Mouse (Mus musculus) heart, adult 18-20 months (tissue): Measurements from ENCODE around the gene Gadd45a. TPM values are rescaled to one million over a fixed set of nuclear protein-coding genes. Genes with fewer than 3 reads are reported as not detected.
"Not testable (repeated sequence)": the region's sequence is repeated elsewhere in the genome, so short reads cannot be mapped to it uniquely, and the experiment has no call there.

ENCODE experiments used
- DNase-seq, 2 experiments: peaks; one replicate each; pipeline ENCODE4 v3.0.0; 2021 to 2022; ENCODE audit warnings: mixed read lengths in 1 of 2
- total RNA-seq, 2 experiments: library from RNA; stranded (reverse); gene quantifications; 2 replicates each; pipeline ENCODE4 v1.2.3; 2021

The Gadd45a gene
- total RNA-seq, 2 experiments from 2014 or later: 22.9 to 24.8 TPM

DNA sequence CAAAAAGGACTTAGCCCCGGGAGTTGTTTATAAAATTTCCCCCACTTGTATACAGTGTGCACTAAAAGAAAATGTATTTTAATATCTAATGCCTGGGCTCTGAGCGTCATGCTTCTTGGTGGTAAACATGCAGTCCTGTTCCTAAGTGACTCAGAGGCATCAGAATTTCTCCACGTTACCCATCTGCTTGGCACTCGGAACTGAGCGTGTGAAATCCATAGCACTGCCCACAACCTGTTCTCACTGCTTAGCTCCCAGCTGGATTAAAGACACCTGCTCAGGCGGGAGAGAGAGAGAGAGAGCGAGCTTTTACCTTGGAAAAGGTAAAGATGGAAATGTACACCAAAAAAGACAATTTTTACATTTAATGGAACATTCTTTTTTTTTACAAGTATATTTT, 18.3 kb downstream of the Gadd45a start:
- DNase-seq: not testable (repeated sequence)

DNA sequence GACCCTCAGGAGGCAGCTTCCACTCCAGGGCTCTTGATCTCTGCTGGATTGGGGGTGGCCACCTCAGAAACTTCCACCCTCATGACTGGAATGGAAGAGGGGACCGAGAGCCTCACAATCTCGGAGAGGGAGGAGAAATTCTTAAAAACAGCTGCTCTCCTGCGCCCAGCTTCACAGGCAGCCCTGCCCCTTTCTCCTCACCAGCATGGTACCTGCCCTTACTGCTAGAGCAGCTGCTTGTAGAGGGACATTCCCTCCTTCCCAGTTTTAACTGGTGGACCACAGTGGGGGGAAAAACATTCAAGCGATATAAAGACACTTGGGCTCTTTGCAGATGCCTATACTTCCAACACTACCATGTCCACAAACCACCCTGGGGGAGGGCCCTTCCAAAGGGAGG, 18.9 kb downstream of the Gadd45a start:
- no peak for DNase-seq

DNA sequence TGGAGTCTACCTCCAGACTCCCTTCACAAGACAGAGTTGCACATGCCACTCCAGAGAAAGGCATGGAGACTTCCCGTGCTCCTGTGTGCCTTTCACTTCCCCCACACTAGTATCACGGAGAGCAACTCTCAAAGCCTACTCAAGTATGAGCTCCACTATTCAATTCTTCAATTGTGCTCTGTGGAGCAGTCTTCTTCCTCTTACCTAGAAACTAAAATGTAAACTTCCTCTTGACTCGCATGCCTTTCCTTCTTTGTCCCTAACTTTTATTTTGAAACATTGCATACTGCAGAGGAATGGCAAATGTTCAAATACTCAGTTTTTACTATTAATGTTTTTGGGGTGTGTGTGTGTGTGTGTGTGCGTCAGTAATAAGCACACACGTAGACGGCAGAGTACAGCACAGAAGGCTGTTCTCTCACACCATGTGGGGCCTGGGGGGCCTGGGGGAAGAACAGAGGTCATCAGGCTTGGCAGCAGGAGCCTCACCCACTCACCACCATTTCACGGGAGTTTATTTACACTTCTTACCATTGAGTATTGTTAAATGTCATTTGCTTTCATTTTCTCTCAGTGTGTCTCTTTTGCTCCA, 20.6 kb downstream of the Gadd45a start:
- no peak for DNase-seq

DNA sequence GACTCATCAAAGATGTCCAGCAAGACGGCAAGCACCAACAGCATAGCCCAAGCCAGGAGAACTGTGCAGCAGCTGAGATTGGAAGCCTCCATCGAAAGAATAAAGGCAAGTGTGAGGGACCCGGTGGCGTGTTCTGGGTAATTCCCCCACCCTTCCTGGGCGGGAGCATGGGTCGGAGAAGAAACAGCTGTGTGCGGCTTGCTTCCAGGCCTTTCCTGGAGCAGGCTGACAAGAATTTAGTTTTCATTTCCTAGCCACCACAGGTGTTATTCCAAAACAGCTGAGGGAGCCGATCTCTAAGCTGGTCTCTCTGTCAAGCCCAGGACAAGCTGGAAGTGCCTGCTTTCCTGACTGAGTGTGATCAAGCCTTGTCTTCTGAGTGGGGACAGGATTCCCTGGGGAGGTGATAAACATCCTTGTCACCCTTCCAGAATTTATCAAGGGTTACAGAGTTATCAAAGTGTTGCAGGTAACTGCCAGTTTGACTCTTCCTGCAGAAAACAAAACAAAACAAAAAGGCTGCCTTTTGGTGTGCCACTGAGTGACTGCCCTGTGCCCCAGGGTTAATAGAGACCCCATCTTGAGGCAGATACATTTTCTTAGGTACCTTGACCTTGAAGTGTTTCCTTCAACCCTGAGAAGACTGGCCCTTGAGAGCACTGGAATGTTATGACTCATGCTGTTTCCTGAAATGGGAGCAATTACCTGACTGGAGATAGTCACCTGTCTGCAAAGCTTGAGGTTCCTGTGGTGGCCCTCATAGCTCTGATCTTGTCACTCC, 21.3 kb downstream of the Gadd45a start:
- peak; percentile 62 to 68 for DNase-seq

DNA sequence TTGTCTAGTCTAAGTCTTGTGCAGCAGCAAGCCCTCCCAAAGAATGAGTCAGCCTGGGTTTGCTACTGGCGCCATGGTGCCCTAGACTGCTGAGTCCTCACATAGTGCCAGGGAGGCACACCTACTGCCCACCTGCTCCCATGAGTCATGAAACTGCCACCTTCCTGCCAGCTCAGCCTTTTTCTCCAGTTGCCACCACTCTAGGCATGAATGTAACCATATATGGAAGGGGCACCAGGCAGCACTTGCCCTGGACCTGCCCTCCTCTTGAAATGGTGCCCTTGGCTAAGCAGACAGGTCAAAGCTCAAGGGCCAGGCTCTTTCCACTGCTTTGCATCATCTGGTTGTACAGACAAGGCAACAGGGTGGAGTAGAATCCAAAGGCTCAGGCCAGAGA, 22.6 kb downstream of the Gadd45a start:
- no peak for DNase-seq

DNA sequence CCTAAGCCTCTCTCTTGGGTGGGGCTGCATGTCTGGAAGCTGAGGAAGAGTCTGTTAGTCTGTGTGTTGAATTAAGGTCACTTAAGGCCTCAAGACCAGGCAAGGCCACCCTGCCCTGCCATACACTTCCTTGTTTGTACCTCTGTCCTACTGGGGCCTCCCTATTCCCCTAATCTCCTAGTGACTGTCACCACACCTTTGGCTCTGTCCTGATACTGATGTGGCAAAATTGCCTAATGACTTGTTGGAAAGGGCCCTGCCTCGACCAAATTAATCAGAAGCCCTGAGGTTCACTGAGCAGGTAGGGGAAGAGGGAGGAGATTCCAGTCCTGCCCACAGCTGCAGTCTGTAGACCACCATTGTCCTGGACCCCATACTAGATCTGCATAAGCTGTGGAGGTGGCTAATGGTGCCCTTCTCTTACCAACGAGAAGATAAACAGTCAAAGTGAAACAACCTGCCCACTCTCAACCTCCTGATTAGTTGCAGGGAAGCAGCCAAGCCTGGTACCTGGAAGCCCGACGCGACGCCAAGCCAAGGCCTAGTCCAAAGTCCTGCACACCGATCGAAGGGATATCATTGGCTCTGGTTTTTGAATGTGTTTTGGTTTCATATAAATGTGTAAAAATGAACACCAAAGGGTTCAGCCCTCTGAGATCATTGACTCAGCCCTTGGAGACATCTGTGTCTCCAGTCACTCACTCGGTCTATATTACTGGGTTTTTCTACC, 23.1 kb downstream of the Gadd45a start:
- DNase-seq: no peak

DNA sequence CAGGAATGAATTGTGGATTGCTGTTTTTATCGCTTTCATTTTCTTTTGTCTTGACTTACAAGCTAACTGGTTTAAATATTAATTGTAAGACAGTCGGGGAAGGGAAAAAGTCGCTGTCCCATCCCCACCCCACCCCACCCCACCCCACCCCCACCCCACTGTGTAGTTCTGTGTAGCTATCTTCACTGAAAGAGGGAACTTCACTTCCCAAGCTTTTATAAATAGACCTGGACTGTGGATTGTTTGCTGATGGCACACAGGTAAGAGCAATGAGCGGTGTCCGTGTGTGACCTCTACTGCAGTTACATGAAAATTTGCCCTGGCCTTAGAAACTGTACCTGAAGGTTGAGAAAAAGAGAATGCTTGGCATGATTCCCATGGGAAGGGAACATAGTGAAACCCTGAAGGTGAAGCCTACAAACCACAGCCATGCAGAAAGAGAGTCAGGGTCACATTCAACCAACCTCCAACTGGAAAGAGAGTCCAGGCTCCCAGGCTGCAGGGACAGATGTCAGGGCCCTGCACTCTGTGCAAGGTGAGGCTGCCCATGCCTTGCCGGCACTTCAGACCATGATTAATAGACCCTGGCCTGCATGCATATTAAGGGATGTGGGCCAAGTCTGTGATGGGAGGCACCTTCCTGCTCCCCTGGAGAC, 23.8 kb downstream of the Gadd45a start:
- DNase-seq: no peak

DNA sequence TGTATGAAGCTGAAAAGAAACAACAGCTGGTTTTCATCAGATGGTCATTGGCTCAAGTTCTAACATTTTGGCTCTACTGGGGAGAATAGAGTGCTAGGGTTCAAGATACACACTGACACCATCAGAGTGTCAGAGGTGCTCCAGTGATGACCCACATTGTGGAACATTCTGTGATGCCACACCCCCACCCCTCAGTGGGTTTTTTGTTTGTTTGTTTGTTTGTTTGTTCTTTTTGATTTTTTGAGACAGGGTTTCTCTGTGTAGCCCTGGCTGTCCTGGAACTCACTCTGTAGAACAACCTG, 26.1 kb downstream of the Gadd45a start:
- DNase-seq: no peak

DNA sequence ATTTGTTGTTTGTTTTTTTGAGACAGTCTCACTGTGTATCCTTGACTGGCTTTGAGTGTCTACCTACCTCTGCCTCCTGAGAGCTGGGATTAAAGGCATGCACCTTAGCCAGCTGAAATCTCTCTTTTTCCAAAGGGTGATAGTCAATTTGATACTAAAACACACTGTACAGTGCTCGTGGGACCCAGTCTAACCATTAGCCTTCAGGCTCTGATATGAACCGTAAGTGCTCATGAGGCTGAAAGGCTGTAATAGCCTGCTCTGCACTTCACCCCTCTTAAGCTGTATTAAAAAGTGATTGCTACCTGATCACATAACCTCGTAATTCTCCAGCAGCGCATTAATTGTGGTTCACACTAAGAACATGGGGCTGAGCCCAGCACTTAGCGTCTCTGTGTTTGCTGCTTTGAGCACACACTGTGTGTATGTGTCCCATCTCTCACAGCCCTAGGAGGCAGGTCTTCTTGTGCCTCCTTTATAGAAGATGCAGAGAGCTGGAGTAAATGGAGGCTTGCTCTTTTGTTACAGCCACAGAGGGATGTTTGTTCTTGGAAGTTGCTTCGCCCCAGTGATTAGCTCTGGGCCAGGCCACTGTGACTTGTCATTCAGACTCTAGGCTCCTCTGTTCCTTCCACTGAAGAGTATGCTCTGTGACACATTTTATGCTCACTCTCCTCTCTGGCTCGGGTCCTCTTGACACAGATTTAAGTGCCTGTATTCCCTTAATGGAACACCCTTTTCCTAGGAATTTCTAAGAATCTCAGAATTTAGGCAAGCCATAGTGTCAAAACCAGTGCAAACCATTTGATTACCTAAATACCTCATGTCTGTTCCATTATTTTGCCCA, 26.7 kb downstream of the Gadd45a start:
- no peak for DNase-seq

DNA sequence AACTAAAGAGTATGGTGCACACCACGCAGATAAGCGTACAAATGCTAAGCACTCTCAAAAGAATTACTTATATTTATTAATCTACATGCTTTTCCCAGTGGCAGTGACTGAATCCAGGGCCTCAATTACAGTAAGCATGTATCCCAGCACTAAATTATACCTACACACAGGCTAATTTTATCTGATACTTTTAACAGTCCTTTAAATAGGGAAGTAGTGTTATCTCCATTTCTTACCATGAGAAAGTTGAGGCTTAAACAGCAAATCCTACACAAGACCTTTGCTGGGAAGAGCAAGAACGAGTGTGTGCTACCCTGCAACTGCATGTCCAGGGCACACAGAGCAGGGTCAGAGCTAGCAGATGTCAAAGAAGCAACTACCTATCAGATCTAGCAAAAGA, 27.4 kb downstream of the Gadd45a start:
- no peak for DNase-seq

DNA sequence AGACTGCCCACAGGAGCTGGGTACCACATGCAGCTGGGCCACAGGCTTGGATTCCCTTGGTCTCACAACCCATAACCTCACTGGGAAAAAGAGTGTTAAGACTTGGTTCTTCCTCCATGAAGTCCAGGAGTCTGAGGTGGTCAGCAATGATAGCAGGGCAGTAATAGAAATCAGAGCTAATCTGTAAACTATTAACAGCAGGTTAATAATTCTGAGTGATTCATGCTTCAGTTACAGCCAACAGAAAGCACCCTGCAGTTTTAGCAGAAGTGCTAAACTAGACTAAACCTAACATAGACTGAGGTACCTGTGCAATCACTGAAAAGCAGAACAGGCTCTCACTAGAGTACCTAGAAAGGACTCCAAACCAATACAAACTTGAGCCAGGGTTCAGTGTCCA, 37.5 kb downstream of the Gadd45a start:
- no peak for DNase-seq

DNA sequence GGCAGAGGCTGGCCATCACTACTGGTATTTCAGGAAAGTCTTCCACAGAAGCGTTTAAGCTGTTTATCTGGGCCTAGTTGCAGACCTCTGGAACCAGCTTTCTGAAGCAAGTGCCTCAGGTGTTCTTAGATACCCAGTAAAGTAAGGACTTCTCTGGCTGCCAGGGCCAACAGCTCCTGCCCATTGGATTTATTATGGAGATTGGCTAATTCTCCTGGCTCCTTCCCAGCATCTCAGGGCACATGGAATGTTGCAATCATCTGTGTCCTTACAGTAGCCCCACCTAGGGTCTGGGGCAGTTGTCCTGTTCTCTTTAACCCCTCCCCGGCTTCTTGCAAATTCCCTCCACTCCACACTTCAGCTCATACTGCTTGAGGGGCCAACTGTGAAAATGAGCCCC, 38.6 kb downstream of the Gadd45a start:
- peak; percentile 15 to 28 for DNase-seq

DNA sequence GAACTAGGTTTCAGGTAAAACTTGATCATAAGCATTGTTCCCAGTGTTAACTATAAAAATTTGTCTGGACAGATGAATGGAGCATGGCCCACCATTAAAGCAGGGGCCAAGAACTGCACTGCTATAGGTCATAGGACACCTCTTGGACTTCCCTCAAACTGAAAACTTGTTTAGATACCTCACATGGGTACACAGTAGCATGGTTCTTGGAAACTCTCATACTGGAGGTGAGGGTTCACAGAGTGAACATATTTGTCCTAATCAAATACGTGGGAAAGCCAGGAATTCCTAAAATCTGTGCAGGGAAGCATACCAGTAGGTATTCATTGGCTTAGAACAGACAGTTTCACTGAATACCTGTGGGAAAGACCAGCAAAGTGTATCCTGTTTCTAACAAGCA, 41.0 kb downstream of the Gadd45a start:
- DNase-seq: no peak

DNA sequence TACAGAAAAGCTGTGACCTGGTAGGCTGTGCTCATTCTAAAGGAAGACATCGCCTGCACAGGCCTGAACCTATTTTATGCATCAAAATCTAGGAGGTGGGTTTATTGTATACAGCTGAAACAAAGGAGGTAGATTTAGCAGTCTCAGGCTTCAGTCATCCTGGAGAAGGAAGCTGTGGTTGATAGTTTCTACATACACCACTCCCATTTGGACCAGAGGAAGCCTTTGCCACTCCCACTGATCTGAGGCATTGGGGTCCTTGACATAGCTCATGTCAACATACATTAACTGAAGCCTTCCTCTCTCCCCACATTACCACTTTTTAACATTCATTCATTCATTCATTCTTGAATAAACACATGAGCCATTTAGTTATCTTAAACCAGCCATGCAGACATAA, 41.4 kb downstream of the Gadd45a start:
- no peak for DNase-seq

DNA sequence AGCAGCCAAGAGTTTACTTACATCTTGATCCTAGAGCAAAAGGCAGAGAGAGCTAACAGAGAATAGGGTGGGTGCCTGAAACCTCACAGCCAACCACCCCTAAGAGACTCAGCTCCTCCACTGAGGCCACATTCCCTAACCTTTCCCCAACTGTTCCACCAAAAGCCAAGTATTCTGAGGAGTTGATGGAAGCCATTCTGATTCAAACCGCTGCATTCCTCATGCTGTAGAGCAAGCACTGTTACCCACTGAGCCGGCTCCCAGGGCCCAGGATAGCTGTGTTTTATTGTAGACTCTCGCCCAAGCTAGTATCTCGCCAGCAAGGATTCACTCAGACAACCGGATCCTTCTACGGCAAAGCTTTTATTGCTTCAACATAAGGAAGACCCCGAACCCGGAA, 42.3 kb downstream of the Gadd45a start:
- no peak for DNase-seq

DNA sequence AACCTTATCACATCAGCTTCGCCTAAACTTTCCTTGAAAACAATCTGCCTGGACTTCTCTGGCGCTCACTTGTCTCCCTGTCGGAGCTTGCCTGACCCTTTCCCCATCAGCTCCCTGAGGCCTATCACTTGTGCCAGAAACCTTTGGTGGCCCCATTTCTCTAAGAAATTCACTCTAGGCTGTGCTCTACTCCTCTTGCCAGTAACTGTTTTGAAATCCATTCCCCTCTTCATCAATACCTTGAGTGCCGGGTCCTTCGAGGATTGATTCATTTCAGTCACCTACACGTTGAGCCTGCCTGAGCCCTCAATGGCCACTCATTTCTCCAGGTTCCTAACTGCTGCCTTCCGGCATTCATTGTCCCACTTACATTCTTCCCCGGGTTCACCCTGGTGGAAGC, 44.5 kb downstream of the Gadd45a start:
- peak in 1 of 2 experiments; percentile 25 for DNase-seq

DNA sequence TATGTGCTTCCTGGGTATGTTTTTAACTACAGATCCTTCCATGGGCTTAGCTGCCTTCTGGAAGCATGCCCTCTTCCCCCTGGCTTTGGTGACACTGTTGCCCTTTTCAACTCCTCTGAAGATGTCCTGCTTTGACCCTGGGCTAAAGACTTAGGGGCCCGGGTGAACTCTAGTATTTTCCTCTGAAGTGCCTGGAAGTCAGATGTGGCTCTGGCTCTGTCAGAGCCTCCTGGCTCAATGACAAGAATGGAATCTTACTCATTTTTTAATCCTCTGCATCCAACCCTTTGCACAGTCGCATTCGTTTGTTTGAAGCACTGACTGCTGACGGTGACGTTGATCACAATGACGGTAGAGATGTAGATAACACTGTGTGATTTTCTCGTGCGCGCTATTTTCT, 45.0 kb downstream of the Gadd45a start:
- DNase-seq: peak; percentile 40 to 47

DNA sequence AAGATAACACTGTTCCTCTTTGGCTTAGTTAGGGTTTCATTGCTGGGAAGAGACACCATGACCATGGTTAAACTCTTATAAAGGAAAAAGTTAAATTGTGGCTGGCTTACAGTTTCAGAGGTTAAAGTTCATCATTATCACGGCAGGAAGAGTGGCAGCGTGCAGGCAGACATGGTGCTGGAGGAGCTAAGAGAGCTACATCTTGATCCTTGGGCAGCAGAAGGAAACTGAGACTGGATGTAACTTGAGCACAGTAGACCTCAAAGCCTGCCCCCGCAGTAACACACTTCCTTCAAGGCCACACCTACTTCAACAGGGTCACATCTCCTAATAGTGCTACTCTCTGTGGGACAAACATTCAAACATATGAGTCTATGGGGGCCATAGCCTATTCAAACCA, 47.7 kb downstream of the Gadd45a start:
- DNase-seq: no peak

DNA sequence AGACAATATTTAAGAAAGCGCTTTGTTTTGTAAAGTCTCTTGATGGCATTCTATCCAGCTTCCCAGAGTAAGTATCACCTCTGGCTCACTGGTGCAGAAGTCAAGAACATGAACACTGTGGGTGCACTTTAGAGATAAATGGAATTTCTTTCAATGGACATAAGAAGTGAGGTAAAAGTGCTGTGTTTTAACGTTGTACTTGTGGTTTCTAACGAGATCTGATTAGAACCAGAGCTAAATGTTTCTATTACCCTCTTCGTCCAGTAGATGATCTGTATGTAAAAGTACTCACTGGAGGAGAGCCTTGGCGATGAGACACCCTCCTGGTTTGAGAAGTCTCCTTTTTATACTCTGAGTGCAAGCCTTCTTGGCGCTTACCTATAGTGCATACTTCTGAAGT, 48.2 kb downstream of the Gadd45a start:
- no peak for DNase-seq

DNA sequence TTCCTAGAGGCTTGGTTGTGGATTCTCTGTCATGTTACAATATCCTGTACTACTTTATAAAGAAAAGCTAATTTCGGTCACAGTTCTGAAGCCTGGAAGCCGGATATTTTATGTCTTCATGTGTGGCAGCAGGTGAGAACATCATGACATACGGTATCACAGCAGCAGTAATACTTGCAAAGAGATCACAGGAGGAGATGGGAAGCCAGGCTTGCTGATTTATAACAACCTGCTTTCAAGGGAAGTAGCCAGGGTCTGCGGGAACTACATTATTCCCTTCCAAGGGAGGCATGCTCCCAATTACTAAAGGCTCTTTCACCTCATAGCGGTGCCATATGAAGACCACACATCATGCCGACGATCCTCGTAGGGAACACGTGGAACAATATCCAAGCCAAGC, 48.9 kb downstream of the Gadd45a start:
- no peak for DNase-seq

DNA sequence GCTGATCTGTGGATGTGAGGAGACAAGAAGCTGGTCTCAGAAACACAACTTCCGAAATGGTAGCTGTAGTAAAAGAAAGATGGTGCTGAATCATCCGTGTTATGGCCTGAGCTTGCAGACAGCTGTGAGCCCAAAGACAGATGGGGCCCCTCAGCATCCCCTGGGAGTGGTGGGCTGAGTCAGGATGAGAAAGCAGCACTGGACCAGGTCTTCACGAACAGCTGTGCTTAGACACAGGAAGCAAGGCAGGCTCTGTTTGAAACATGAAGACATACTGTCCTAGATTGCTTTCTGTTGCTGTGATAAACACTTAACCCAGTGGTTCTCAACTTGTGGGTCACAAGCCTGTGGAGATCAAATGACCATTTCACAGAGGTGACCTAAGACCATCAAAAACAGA, 49.6 kb downstream of the Gadd45a start:
- peak; percentile 65 to 86 for DNase-seq

DNA sequence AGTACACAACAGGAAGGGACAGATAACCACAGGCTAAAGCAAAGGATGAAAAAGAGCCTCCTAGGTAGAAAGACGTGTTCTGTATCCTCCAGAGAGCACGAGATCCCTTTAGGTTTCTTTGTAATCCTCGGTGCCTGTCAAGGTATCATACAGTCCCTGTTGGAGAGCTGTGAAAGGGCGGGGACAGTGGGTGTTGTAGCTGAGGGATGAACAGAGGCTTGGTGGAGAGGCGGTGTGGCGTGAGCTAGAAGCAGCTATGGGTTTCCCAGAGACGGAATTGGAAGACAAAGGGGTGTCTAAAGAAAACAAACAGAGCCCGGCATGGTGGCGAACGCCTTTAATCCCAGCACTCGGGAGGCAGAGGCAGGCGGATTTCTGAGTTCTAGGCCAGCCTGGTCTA, 51.2 kb downstream of the Gadd45a start:
- no peak for DNase-seq
